Mouse (Mus musculus): ENCODE results near the gene Lgals4.

Lgals4 gene

DNA sequence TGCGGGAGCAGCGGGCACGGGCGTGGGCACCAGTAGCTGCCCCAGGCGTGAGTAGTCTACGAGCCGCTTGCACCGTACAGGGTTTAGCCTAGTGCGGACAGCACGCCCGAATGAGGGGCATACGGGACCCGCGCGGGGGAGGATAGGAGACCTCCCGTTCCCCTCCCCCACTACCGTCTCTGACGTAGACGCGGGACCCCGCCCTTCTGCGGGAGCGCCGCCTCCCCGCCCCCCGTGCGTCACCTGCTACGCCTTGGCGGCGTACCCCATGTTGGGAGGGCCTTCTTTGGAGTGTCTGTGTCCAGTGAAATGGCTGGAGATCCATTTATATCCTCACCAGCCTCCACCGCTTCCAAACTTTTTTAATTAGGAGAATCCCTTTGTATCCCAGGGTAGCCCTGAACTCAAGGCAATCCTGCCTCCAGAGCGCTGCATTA, 24.7 kb upstream of the Lgals4 start:
- peak; percentile 100 for DNase-seq

DNA sequence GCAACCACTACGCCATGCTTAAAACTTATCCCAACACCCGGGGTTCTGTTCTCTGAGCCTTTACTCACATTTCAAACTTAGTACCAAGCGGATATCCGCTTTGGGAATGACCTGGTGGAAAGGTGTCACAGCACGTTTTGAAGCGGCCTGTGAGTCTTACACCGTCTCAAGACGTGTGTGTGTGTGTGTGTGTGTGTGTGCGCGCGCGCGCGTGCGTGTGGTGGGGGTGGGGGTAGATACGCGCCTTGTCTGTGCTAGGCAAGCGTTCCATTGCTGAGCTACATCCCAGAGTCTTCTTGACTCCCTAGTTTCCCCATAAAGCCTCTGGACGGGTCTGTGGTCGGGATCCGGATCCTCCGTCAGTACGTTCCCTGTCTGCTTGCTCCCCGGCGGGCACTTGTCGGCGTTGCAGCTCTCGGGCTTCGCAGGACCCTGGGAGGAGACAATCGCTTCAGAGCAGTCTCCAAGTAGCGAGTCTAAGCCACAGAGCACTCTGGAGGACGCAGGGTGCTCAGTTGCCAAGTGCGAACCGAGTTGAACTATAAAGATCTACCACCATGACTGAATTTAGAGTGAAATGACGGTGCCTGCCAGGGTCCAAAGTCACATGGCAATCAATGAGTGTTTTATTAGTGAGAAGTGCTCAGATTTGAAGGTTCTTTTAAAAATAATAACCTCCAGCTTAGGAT, 24.1 kb upstream of the Lgals4 start:
- DNase-seq = peak; percentile 98

GRCm38 (mm10) chr7:28810107-28811066, 23.3 kb upstream of the Lgals4 start:
- DNase-seq = peak; percentile 100

DNA sequence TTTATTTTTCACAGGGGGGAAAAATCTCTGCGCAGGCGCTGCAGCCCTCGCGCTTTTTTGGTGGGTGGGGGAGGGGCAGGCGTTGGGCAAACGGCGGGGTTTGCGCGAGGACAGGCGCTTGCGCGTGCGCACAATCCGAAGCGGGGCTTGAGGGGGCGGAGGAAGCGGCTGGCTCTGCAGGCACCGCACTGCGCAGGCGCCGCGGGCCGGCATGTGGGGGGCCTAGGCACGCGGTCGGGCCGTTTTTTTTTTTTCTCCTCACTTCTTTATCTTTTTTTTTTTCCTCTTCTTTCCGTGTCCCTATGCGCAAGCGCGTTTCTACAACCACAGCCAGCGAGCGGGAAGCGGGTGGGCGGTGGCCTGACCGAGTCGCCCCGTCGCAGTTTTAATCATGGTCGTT, 22.4 kb upstream of the Lgals4 start:
- DNase-seq = peak; percentile 99

- DNase-seq = no peak
Measured at GRCm38 (mm10) chr7:28811640-28812275, 21.9 kb upstream of the Lgals4 start.

GRCm38 (mm10) chr7:28812436-28812835, 21.2 kb upstream of the Lgals4 start:
- no peak for DNase-seq

- no peak for DNase-seq
Measured at GRCm38 (mm10) chr7:28812949-28813348, 20.7 kb upstream of the Lgals4 start.

DNA sequence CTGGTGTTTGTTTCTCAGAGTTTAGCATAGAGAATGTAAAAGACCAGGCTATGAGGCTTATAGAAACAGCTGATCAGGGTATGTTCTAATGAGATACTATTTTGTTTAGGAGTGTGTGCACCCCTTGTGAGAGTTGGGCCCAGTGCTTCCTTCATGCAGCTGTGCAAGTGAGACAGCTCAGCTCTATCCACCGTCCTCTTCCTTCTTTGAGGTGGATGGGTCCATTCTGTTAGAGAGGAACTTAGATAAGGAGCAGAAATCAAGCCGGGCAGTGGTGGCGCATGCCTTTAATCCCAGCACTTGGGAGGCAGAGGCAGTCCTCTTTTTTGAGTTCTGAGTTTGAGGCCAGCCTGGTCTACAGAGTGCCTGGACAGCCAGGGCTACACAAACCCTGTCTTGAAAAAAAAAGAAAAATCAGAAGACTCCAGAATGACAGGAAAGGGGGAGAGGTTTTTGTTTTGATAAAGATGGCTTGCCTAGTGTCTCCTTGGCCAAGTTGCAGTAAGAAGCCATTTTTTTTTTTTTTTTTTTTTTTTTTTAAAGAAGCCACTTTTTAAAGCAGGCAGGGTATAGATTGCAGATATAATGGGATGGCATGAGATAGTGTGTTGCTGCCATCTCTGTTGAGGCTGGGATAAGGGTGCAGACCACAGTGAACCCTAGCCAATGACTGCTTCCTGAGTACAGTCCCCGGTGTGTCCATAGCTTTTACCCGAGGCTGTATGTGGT, 19.2 kb upstream of the Lgals4 start:
- DNase-seq = no peak

- no peak for DNase-seq
Measured at GRCm38 (mm10) chr7:28815230-28815629, 18.4 kb upstream of the Lgals4 start.

GRCm38 (mm10) chr7:28816201-28816600, 17.5 kb upstream of the Lgals4 start:
- peak; percentile 95 for DNase-seq

DNA sequence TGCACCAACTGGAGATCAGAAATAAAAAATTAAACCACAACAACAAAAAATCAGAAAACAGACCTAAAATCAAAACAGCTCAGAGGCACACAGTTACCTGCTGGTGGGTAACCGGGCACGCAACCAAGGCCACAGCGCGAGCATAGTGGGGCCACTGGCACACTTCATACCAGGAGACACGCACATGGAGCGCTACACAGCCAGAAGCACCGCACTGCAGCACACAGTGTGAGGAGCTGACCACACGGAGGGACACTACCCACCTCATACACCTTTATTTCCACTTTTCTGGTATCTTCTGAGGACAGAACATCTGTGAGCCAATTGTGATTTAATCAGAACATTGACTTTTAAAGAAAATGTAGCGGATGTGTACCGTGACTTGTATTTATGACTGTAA, 16.7 kb upstream of the Lgals4 start:
- no peak for DNase-seq

- DNase-seq = no peak
Measured at GRCm38 (mm10) chr7:28817524-28817923, 16.1 kb upstream of the Lgals4 start.

DNA sequence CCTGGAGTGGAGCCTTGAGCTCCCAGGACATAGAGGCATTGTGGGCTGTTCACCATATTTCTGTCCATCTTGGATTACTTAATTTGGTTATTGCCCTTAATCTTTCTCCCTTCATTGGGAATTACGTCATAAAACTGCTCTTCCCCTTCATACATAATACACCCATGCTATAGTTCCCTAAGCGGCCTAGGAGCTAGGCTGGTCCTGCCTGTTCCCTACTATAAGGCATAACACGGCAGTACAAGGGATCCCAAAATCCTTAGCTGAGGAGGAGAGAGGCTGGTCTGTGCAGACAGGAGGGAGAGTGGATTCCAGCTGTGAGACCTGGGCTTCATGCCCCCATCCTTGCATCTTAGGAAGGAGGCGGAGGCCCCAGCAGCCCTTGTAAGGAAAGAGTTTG, 15.7 kb upstream of the Lgals4 start:
- DNase-seq = no peak

- DNase-seq = peak; percentile 93
Measured at GRCm38 (mm10) chr7:28818436-28818835, 15.2 kb upstream of the Lgals4 start.

- no peak for DNase-seq
Measured at GRCm38 (mm10) chr7:28818861-28819452, 14.7 kb upstream of the Lgals4 start.

GRCm38 (mm10) chr7:28819571-28819970, 14.1 kb upstream of the Lgals4 start:
- no peak for DNase-seq

- DNase-seq = peak; percentile 98
Measured at GRCm38 (mm10) chr7:28820358-28821260, 13.0 kb upstream of the Lgals4 start.

DNA sequence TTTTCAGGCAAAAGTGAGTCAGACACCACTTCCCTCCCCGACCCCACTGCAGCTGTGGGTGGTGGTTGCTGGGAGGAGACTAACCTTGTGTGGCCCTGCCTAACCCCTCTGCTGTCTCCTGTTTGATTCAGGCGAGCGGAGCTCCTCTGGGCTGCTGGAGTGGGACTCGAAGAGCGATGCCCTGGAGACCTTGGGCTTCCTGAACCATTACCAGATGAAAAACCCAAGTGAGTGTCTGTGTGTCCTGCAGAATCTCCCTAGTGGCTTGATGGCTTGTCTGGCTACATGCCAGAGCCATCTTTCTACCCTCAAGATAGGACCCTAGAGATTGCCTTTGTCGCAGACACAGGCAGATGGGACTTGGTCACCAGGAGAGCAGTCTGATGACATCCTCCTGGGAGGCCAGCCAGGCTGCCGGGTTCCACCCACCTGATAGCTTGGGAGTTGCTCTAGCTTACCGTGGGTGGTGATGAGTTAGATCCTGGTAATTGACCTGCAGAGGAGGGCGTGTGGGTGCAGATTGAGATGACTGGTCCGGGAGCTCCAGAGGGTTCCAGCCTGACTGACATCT, 12.3 kb upstream of the Lgals4 start:
- DNase-seq = peak; percentile 98

GRCm38 (mm10) chr7:28822556-28822955, 11.1 kb upstream of the Lgals4 start:
- DNase-seq = no peak

DNA sequence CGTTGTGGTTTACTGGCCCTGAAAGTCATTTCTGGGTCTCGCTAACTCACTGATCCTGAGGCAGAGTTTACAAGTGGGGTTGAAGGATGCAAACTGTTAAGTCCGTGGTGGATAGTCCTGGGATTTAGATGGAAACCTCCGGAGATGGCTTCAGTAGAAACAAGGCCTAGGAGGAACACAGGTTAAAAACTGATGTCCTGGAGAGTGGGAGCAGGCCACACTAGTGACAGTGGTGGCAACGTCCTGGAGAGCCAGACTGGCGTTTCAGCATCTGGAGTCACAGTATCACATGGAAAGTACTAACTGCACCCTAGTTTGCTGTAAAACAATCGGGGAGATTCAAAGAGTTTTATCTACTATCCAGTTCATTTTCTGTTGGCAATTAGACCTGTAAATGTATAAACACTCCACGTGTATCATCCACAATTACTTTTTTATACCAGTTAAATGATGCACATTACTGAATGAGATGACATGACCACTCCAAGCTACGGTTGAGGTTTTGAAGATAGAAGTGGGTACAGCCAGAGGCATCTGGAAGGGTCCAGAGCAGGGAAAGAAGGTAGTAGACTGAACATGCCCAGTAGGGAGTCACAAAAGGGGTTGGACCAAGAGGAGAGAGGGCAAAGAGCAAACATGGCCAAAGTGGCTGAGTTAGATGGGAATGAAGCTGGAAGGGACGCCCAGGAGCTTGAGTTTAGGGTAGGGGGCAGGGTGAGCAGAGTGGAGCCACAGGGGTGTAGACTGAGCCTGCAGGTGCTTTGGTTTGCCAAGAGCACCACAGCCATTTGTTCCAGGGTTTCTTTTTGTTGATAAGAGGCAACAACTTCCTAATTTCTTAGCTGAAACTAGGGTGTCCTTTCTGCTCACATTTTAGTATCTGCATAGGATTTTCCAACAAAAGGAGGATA, 10.4 kb upstream of the Lgals4 start:
- DNase-seq = no peak

Data from heart, adult 11 months (tissue).